Mouse (Mus musculus) spleen, adult 18-20 months (tissue): ENCODE results near the gene Mtcl1.
"Not testable (repeated sequence)": the region's sequence is repeated elsewhere in the genome, so short reads cannot be mapped to it uniquely, and the experiment has no call there.

Experiments used
- DNase-seq, 2 experiments: peaks; one replicate each; pipeline ENCODE4 v3.0.0; 2022; ENCODE audit warnings: mixed read lengths in 2 of 2

The Mtcl1 gene

DNA sequence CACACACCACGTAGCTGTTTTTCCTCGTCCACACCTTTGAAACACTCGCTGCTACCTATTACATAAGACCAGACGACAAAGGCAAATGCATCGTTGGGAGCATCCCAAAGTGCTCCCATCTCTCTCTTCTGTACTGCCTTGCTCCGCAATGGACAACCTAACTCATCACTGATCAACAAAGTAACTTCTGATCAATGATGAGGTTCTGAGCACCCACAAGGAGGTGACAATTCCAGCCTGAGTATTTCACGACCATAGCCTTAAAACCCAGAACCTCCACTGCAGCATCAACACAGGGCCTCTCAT is 2.6 kb downstream of the Mtcl1 start:
- DNase-seq, result no peak

DNA sequence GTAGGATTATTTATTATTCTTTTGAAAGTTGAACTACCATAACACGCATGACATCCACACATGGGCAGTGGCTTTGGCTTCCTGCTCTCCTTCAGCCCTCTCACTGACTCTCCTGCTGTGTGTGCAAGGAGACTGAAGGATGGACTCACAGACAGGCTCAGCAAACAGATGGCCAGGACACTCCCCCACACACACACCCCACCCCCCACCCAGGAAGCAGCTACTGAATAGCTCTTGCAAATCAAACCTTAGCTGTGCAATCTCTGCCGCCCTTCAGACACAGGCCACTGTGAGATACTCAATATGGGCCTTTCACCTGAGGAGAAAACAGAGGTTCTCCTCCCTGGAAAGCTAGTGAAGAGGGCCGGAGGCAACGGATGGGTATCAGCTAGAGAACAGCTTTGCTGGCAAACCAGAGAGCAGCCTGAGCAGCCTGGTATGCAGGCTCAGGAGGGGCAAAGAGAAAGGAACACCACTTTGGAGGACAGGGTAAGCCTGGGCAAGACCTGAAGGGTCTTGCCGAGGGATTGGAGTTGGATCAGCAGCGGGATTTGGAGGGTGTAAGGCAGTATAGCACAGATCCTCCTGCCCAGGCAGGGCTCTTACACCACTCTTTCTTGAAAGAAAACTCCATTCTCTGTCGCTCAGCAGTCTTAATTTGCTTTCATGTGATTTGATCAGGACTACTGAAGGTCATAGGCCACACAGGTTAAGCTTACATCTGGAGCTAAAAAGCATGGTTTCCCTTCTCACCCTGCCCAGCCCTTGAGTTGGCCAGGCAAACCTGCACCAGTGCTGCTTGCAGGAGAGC is 3.1 kb downstream of the Mtcl1 start:
- no peak for DNase-seq

DNA sequence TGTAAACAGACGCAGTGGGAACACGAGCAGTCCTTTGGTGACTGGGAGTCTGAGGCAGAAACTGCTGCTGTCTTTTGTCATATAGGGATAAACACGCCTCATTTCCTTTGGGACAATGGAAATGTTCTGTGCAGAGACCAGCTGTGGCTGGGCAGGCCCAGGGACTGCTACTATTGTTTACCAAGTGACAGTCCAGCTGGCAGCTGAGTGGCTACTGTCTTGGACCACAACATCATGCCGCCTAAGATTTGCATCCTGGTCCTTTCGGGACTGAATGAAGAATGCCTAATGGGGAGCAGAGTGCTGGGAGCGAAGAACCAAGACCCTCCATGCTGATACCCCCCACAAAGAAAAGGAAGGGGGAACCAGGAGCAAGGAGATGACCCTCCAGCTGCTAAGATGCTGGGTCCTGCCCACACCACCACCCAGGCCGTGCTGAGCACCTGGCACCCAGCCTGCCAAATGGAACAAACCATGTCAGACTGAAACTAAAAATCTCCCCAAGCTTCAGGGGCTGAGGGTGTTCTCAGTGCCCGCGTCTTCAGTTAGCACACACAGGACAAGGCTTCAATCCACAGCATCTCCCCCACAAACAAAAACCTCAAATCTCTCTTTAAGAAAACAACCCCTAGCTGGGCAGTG is 5.4 kb downstream of the Mtcl1 start:
- DNase-seq, result no peak

DNA sequence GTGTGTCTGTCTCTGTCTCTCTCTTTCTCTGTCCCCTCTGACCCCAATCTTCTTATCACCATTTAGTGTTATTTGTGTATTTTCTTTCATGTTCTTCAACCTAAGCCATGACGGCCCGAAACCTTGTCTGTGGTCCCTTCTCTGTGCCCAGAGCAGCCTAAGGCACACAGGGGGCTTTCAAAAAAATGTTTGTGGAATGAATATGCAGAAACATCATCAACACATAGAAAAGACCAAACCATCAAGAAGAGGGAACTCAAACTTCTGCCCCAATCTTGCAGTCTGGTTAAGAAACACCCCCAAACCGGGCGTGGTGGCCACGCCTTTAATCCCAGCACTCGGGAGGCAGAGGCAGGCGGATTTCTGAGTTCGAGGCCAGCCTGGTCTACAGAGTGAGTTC is 9.7 kb downstream of the Mtcl1 start:
- DNase-seq, result no peak

DNA sequence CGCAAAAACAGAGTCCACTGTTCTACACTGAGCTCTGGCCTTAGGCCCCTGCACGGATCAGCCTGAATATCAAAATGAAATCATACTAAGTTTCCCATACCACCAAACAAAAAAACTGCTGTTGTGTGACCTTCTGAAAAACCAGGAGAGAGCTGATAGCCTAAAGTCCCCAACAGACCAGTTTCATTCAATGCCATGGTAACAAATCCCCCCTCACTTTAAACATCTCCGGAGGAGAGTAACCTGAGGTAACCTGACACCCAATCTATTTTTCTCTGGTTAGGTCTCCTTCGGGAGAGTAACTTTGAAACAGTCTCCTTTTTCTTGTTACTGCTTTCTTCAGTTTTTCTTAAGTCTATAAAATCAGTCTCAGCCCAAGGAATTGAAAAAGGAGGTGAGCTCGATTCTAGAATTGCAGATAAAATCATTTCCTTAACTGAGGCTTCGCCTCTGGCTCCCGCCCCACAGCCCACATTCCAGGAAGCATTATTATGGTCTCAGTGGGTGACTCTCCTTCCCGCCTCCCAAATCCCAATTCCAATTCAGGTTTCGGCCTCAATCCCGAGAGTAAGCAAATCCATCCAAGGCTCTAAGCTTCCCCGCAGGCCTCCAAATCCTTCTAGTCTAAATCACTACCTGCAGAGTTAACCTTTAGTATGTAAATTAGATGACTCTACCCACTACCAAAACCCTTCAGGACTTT is 10.3 kb downstream of the Mtcl1 start:
- no peak for DNase-seq

DNA sequence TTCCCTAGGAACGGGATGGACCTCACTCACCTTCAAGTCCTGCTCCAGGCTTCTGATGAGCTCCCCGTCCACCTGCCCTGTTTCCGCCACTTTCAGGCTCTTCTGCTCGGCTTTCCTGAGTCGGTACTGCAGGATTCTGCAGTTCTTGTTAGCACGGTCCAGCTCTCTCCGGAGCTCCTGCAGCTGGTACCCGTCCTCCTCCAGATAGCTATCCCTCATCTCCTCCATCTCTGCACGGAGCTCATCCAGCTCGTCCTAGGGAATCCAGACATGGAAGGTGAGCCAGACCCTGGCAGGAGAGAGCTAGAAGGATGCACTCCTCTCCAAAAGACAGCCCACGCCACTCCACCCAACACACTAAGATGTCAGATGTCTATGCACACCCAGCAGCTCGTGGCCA is 11.4 kb downstream of the Mtcl1 start:
- no peak for DNase-seq

DNA sequence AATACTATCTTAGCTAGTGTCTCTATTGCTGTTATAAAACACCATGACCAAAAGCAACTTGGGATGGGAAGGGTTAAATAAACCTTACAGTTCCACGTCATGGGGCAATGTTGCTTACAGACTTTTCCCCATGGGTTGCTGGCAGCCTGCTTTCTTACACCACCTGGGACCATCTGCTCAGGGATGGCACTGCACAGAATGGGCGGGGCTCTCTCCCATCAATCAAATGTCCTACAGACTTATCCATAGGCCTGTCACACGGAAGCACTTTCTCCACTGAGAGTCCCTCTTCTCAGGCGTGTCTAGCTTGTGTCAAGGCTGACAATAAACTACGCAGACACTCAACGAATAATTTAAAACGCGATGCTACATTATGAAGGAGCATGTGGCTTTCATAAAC is 12.7 kb downstream of the Mtcl1 start:
- DNase-seq, result no peak

DNA sequence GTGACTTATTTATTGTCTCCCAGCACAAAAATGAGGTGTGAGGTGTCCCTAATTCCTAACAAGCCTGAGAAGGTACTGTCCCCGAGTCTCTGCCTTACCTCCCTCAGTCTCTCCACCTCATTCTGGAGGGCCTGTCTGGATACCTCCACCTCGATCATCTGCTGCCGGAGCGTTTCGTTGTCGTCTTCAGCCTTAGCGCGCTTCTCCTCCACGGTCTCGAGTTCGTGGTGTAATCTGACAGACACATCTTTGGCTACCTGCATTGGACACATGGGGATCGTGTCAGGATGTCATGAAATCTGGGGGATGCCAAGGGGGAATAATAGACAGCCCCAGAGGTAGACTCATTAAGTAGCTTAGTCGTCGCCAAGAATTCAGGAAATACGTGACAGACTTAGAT is 13.6 kb downstream of the Mtcl1 start:
- no peak for DNase-seq

DNA sequence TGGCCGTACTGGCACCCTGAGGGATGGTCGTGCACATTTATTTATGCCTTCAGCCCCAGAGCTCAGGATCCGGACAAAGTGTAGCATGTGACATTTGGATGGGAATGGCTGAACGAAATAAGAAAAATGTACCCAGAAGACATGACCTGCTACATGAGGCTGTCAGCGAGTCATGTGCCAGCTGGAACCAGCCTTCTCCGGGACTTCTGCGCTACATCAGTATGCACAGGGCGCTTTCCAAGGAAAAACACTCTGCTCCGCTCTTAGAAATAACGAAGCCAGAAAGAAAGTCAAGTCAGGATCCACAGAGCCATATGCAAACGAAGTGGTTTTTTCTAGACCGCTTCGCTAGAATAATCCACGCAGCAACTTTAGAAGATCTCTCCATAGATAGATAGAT is 14.5 kb downstream of the Mtcl1 start:
- DNase-seq, result no peak

DNA sequence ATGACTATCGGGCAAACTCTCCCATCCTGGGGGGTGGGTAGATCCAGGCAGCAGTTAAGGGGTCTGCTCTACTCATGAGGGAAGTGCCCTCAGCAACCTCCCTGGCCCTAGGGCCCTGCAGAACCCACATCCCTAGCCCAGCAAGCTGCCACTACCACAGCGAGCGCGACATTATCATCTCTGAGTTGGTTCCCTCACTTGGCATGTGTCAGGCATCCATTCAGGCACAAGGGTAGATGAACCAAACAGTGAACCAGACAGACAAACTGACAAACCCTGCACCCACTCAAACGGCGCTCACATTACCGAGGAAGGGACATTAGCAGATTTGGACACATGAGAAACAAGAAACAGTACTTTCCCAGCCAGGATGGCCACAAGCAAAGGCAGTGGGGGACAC is 15.0 kb downstream of the Mtcl1 start:
- no peak for DNase-seq

DNA sequence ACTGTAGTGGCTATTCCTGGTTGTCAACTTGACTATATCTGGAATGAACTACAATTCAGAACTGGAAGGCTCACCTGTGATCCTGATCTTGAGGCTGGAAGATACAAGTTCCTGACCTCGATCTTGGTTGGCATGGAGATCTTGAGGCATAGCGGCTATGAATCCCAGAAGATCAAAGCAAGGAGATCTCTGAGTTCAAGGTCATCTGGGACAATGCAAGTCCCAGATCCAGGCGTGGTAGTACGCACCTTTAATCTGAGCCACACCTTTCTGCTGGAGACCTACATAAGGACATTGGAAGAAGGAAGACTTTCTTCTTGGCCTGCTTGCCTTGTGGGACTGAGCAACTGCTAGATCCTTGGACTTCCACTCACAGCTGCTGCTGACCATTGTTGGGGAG is 24.9 kb downstream of the Mtcl1 start:
- DNase-seq, result not testable (repeated sequence)

DNA sequence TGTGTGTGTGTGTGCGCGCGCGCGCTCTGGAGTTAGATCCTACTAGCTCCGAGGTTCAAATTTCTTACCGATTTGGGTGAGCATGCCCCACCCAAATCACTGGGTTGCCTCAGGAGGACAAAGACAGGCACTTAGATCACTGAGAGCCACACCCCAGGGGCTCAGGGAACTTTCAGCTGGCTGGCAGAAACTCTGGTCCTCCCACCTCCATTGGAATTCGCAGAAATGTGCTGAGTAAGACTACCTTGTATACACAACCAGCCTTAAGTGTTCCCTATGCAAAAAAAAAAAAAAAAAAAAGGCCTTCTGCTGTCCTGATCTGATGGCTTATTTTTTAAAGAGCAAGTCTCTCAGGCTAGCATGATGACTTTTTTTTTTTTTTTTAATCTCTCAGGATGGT is 30.1 kb downstream of the Mtcl1 start:
- DNase-seq, result no peak

DNA sequence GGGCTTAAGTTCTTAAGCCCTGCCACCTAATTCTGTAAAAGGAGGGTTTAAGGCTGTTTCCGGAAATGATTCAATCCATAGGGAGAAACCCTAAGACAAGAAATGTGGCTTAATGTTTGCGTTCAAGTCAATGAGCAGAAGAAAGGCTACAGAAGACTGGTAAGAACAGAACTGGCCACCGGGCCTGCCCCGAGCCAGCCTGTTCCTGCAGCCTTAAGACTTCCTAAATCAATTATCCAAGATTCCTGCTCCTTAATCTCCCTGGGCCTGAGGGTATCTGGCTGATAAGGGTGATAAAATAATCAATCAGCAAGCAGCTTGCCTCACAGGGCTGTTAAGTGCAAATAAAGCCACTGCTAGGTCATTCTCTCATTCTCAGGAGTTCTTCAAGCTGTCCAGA is 31.8 kb downstream of the Mtcl1 start:
- DNase-seq, result no peak

DNA sequence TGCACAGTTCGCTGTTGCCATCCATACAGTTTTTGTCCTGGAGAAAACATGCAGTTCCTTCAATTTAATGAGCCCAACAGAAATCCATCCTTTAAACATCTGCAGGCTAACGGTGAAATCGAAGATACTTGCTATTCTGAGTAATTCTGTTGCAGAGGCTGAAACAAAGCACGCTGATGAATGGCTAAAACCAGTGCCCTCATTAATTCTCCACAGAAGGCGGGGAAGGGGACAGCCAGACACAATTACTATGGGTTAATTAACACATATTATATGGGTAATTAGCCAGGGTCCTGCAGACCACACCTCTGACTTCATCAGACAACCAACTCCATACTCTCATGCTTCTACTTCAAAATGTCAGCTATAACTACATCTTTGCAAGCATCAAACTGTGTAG is 32.2 kb downstream of the Mtcl1 start:
- DNase-seq, result no peak

DNA sequence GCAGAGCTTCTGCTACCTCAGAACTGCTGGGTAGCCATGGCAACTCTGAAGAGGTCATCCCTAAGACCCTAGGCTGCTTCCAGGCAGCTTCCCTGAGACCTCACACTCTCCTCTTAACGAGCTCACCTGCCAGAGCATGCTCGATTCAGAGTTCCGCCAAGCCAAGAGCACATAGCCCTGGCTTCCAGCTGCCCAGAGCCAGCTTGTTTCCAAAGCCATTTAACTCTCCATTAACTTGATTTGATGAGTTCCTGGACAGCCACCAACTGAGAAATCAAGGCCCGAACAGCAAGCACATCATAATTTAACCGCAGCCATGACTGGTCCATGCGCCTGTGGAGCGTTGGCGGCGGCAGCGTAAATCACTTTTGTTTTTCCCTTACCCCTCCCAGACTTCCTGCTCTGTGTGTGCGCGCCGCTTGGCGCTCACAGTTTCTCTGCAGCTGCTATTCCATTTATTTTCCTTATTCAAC is 32.7 kb downstream of the Mtcl1 start:
- no peak for DNase-seq

DNA sequence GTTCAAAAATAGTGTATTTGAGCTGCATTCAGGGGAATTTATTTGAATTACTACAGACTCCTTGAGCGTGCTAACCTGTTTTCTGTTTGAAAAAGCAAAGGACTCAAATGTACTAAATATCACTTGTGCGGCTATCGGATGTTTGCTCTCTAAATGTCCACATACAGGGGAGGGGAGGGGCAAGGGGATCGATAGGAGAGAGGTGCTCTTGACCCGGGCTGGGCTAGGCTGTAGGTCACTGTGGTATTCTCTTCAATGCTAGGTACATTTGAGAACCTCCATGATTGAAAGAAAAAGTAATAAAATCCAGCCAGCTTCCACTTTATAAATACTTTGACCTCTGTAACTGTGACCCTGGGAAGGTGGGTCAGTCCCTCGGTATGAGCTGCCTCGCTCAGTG is 33.1 kb downstream of the Mtcl1 start:
- no peak for DNase-seq

DNA sequence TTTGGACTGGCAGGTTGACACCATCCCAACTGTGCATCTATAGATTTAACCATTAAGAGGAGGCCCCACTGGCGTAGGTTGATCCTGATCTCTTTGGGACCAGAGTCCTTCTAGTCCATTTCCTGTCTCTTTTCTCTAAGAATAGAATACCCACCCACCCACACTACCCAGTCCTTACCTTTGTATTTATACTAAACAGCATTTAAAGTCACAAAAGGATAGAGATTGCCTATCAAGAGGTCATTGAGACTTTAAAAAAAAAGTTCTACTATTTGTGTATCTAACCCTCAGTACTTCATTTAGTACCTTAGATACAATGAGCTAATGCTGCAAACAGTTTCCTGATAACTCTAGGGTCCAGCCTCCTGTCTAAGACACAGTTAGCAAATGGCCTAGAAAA is 35.2 kb downstream of the Mtcl1 start:
- no peak for DNase-seq

DNA sequence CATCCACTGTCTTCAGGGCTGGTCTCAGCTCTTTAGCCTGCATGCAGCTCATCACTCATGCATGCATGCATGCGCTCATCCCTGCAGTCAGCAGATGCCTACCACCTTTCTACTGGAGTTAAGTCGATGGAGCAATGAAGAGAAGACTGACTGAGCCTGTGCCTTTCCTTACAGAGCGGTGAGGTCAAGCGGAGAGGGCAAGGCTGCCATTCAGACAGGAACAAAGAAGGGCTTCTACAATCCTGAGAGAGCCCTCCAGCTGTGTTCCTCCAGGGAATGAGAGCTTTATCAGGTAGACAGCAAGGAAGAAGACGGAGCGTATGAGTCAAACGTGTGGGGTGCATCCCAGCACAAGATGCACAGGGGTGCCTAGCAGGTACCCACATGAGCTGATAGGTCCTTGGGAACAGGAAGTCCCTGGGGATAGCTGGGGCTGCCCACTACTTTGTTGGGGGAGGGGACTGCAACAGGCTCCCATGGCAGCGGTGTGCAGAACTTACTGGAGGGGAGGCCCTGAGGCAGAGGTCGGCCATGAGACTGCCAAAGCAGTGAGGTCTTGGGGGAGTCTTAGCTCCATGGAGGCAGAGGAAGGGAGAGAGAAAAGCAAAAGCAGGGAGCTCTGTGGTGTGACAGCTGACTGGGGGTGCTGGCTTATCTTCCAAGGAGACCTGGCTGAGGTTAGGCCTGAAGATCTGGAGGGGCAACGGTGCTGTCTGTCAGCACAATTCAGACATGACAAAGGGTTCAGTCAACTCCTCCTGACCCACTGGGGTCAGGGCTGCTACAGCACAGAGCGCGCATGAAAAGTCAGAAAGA is 37.2 kb downstream of the Mtcl1 start:
- DNase-seq, result no peak

DNA sequence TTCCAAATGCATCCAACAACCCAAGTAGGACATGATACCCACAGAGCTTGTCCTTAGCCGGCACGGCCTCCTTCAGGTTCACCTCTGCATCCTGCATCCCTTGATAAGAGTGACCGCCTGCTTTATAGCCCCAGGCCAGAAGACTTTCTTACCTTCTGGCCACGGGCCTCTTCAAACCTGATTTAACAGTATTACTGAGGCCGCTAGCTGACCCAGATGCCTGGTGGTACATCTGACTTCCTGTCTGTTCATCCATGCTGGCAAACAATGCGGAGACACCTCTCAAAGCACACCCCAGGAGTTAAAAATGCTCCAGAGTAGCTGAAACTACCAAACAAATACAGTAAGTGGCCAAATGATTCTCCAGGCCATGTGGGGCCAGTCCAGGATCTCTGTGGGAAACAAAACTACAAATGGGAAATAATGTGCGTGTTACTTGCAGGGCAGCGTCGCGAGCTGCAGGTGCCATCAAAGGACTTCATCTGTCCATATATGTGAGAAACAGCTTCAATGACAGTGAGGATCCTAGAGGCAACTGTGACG is 38.6 kb downstream of the Mtcl1 start:
- no peak for DNase-seq

DNA sequence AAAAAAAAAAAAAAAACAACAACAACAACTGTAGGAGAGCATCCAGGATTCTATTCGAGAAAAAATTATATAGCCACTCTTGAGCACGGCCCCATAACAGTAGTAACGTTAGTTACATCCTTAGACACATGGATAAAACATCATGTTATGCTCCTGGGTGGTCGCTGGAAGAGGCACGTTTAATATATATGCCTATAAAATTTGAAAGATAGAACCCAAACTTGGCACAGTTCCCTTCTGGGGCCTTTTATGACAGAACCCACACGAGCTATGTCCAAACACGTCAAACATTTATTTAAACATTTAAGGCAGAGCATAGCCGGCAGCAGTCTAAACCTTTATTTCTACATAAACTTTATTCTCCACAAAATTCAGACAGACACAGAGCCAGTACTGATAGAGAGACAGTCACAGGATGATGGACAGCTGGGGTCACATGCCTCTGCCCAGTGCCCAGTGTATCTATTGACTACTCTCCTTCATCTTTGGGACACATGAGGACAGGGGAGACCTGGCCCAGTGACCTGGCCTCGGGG is 40.4 kb downstream of the Mtcl1 start:
- no peak for DNase-seq

DNA sequence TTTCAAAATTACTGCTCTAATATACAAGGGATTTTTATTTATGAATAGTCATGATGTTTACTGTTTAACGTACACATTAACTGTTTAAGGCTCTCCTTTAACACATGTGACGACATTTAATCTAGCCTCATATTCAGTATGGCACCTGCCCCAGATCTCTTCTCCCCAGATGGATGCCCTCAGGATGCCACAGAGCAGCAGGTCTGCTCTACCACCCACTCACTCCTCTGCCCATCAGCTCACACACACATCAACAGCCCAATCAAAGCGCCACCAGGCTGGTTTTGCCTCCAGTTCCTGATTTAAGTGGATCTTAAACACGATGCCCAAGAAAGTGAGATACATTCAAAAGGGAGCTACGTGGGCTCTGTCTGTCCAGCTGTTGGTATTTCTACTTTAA is 41.1 kb downstream of the Mtcl1 start:
- DNase-seq, result no peak

DNA sequence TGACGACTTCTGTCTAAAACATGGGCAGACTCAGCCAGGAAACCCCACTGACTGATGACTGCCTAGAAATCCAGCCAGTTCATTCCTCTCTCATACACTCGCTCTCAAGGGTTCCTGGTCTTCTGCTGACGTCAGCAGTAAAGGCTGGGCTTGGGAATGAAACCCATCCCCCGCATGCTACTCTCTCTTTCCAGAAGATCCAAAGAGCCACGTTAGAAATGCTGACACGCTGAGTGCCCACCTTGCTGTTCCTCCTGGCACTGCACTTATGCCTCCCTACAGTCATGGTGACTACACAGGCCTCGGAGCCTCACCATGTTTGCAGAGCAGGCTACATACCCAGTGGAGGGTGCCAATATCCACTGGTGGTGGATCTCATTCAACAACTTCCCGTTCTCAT is 41.7 kb downstream of the Mtcl1 start:
- no peak for DNase-seq

DNA sequence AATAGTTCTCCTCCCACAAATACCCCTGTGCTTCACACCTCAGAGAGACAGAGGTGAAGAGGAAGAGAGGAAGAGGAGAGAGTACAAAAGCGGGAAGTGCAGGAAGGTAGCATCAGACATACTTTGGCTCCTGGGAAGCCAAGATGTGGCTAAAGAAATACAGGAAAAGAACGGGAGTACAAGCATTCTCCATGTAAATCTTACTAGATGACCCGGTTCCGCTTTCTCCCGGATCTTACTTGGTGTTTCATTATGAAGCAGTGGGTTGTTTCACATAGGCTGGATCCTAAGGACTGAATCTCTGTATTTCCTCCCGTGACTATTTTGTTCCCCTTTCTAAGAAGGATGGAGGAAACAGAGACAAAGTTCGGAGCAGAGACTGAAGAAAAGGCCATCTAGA is 43.9 kb downstream of the Mtcl1 start:
- no peak for DNase-seq
